Mouse (Mus musculus): ENCODE measurements around the gene Ctnnbl1.

DNA sequence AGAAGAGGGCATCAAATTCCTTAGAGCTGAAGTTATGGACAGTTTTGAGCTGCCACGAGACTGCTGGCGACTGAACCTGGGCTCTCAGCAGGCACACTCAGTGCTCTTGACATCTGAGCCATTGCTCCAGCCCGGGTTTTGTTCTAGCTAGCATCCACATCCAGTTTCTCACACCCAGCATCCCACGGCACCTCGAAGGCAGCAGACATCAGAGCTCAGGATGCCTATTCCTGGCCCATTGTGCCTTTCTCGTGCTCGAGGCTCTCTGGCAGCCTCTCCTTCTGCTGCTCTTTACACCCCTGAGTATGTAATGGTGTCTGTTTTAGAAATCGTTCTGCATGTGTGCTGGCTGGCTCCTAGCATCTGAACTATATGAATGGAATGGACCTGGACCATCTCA, 13.3 kb downstream of the Ctnnbl1 start:
- TF ChIP-seq TAL1 (IDR thresholded peaks at IDR 0.05; ENCODE audit: low read length), result no peak
- no peak for TF ChIP-seq GATA1 (IDR thresholded peaks at IDR 0.05; ENCODE audit: low read length)

Data from erythroblast, embryonic 14.5 days (primary cell).